Mouse (Mus musculus) limb, embryonic 14.5 days (tissue): ENCODE measurements at regions not wholly inside any gene's neighbourhood (a gene's known extent, or its start where the extent isn't known, plus 50 kb on each side); places are given as distances from the start of the nearest gene placed in this dataset.

Source experiments
- ATAC-seq: fragments of 200-750 bp; cut with Nextera tagmentation; 2 replicates; pipeline ENCODE4 v1.8.0; 2017; ENCODE audit warnings: low read depth, moderate number of reproducible peaks, moderate TSS enrichment; ENCODE audit not compliant: low FRiP score
- DNase-seq: peaks from one replicate; pipeline ENCODE4 v3.0.0-alpha.2; 2015; ENCODE audit warnings: low spot score
- H3K27ac ChIP-seq: fragments of 300-500 bp; sonication (generic); replicated peaks from 2 replicates; pipeline ENCODE4 v1.5.1; 2014; ENCODE audit warnings: low read depth, mild to moderate bottlenecking, low read length, moderate library complexity, mixed read lengths
- H3K27me3 ChIP-seq: fragments of 300-500 bp; sonication (generic); 2 replicates; pipeline ENCODE4 v1.6.1; 2014; ENCODE audit warnings: low read length, mixed read lengths; ENCODE audit not compliant: control insufficient read depth, insufficient read depth
- H3K36me3 ChIP-seq: fragments of 300-500 bp; sonication (generic); 2 replicates; pipeline ENCODE4 v1.6.1; 2014; ENCODE audit warnings: mild to moderate bottlenecking, low read length, moderate library complexity, mixed read lengths; ENCODE audit not compliant: control insufficient read depth, insufficient read depth
- H3K4me1 ChIP-seq: fragments of 300-500 bp; sonication (generic); 2 replicates; pipeline ENCODE4 v1.6.1; 2014; ENCODE audit warnings: antibody characterized with exemption, low read length, mixed read lengths; ENCODE audit not compliant: control insufficient read depth, insufficient read depth
- H3K4me2 ChIP-seq: fragments of 300-500 bp; sonication (generic); replicated peaks from 2 replicates; pipeline ENCODE4 v1.6.1; 2014; ENCODE audit warnings: low read depth, mild to moderate bottlenecking, low read length, moderate library complexity; ENCODE audit not compliant: severe bottlenecking
- H3K4me3 ChIP-seq: fragments of 300-500 bp; sonication (generic); replicated peaks from 2 replicates; pipeline ENCODE4 v1.5.1; 2014; ENCODE audit warnings: low read length
- H3K9ac ChIP-seq: fragments of 300-500 bp; sonication (generic); 2 replicates; pipeline ENCODE4 v1.6.1; 2014; ENCODE audit warnings: mild to moderate bottlenecking, low read depth, low read length, moderate library complexity; ENCODE audit not compliant: severe bottlenecking
- H3K9me3 ChIP-seq: fragments of 300-500 bp; sonication (generic); 2 replicates; pipeline ENCODE4 v1.6.1; 2016; ENCODE audit warnings: low read length; ENCODE audit not compliant: control insufficient read depth
- POLR2A ChIP-seq: fragments of 200-500 bp; IDR thresholded peaks from 2 replicates; pipeline ENCODE4 v1.8.0; 2012; ENCODE audit warnings: inconsistent platforms, mild to moderate bottlenecking, moderate library complexity, borderline replicate concordance; ENCODE audit not compliant: insufficient read depth, insufficient read length; ENCODE audit errors: extremely low read depth
- whole genome bisulfite sequencing: fragments of 180-500 bp; shearing (Covaris S2); extraction: QIAGEN DNeasy Blood & Tissue Kit; methylation state at CpG from one replicate; pipeline ENCODE4 v1.1.7; 2014; 5-methylcytosine and 5-hydroxymethylcytosine counted together

DNA sequence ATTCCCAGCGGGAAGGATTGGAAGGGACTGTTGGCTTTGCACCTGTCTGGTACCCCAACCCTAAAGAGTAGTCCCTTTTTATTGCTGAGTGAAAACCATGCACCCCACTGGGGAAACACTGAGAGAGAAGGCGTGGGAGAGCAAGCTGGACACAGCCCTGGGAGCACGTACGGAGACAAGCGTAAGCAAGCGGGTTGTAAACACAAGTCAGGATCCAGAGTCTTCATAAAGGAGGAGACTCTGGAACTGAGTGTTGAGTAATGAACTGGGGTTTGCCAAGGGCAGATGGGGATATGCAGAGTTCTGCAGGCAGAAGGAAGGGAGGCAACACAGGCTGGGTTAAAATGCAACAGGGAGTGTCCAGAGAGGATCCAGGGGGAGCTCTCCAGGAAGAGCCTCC is 141.5 kb upstream of the Dyrk2 start:
- WGBS, result 81% methylated on average over 6 of the region's 6 CpGs
- H3K4me2 ChIP-seq, result no peak overlapping the region
- H3K27me3 ChIP-seq, result no peaks in the 10 kb centered on the region

DNA sequence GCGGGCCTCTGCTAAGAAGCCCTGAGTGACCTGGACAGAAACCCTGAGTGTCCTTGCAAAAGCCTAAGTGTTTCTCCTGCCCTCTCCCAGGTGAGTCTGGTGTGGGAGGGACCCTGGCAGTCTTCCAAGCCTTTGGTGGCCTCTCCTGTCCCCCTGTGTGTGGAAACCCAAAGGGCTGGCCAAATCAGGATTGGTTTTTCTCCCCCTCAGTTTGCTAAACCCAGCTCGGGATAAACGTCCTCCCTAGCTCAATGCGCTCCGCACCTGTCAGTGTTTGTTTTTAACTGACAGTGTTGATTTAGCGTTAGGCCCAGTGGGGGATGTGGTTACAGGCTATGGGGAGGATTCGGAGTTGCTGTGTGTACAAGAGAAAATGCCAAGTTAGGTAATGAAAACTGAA is 140.9 kb upstream of the Dyrk2 start:
- no peak for DNase-seq
- ATAC-seq, result no peak

More for the DNA sequence above, 141.5 kb upstream of the Dyrk2 start:
- Histone ChIP-seq H3K27ac (no peak overlapping the region), H3K36me3 (no peaks in the 10 kb centered on the region), H3K9ac (no peak overlapping the region), H3K4me3 (no peak overlapping the region), H3K4me1 (peaks cover 18% of the 10 kb centered on the region), H3K9me3 (no peaks in the 10 kb centered on the region)
- TF ChIP-seq POLR2A, result no peak
- DNase-seq, result no peak
- ATAC-seq, result no peak

GRCm38 (mm10) chr10:119006866-119007575 is 137.0 kb upstream of the Dyrk2 start:
- Histone ChIP-seq H3K36me3 (no peaks in the 10 kb centered on the region), H3K4me3 (no peak overlapping the region), H3K9me3 (no peaks in the 10 kb centered on the region), H3K27me3 (no peaks in the 10 kb centered on the region), H3K4me2 (no peak overlapping the region), H3K9ac (no peak overlapping the region), H3K27ac (no peak overlapping the region), H3K4me1 (peaks cover 18% of the 10 kb centered on the region)
- WGBS, result 81% methylated on average over 19 of the region's 19 CpGs
- no peak for TF ChIP-seq POLR2A
- no peak for DNase-seq
- no peak for ATAC-seq

More for the DNA sequence above, 140.9 kb upstream of the Dyrk2 start:
- Histone ChIP-seq H3K4me2 (no peak overlapping the region), H3K27ac (no peak overlapping the region), H3K27me3 (no peaks in the 10 kb centered on the region), H3K9me3 (no peaks in the 10 kb centered on the region), H3K9ac (no peak overlapping the region), H3K4me3 (no peak overlapping the region), H3K36me3 (no peaks in the 10 kb centered on the region), H3K4me1 (peaks cover 18% of the 10 kb centered on the region)
- WGBS, result 33% methylated on average over 7 of the region's 7 CpGs
- TF ChIP-seq POLR2A, result no peak

DNA sequence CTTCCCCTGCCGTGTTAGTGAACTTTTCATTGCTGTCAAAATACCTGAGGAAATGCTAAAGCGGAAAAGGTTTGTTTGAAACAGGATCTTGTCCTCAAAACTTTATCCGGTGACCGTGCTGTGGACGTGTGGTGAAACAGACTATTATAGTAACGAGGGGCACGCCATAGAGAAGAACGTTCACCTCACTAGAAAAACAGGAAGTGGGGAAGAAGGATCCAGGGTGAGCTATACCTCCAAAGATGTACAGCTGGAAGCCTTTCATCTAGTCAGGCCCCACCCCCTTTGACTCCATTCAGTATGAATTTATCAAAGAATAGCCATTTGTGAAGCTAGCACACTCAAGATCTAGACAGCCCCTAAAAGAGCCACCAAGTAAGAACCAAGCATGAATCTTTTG is 135.5 kb upstream of the Dyrk2 start:
- Histone ChIP-seq H3K4me3 (no peak overlapping the region), H3K9ac (no peak overlapping the region), H3K36me3 (no peaks in the 10 kb centered on the region), H3K9me3 (no peaks in the 10 kb centered on the region), H3K27me3 (no peaks in the 10 kb centered on the region), H3K4me1 (peaks cover 6% of the 10 kb centered on the region; the same call in 1 of the 2 replicates), H3K27ac (no peak overlapping the region), H3K4me2 (no peak overlapping the region)
- TF ChIP-seq POLR2A, result no peak
- ATAC-seq (no peak), DNase-seq (no peak)
- WGBS, result 81% methylated on average over 8 of the region's 8 CpGs

GRCm38 (mm10) chr10:119004426-119004825 is 134.4 kb upstream of the Dyrk2 start:
- H3K36me3 ChIP-seq, result no peaks in the 10 kb centered on the region
- no peak overlapping the region for H3K9ac ChIP-seq
- no peak overlapping the region for H3K27ac ChIP-seq
- no peak overlapping the region for H3K4me3 ChIP-seq
- no peak for ATAC-seq
- no peak for TF ChIP-seq POLR2A
- H3K4me1 ChIP-seq, result peaks cover 2% of the 10 kb centered on the region; the same call in 1 of the 2 replicates
- no peaks in the 10 kb centered on the region for H3K27me3 ChIP-seq
- no peaks in the 10 kb centered on the region for H3K9me3 ChIP-seq
- no peak overlapping the region for H3K4me2 ChIP-seq
- WGBS, result 86% methylated on average over 11 of the region's 11 CpGs
- DNase-seq, result no peak

DNA sequence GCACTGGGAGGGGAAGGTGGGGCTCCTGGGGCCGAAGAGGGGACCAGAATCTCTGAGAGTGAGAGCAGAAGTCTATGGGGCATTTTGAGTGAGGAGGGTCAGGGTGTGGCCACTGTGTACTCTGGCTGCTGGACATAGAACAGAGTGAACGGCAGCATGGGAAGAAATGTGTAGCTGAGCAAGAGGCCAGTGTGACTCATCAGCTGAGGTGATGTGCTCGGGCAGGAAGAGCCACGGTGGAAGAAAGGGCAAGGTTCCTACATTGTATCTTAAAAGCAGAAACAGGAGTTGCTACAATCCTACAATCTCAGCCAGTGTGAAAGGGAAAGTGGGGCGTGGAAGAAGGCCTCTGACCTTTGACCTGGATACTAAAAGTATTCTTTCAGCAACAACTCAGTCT is 133.8 kb upstream of the Dyrk2 start:
- ATAC-seq (no peak), DNase-seq (no peak)
- Histone ChIP-seq H3K27me3 (no peaks in the 10 kb centered on the region), H3K4me3 (no peak overlapping the region), H3K9me3 (no peaks in the 10 kb centered on the region), H3K4me2 (no peak overlapping the region), H3K4me1 (no peaks in the 10 kb centered on the region), H3K36me3 (no peaks in the 10 kb centered on the region), H3K27ac (no peak overlapping the region), H3K9ac (no peak overlapping the region)
- no peak for TF ChIP-seq POLR2A
- WGBS, result 62% methylated on average over 5 of the region's 5 CpGs
